Mouse (Mus musculus) ES-E14 (cell line): ENCODE data around the gene Gm45208.

Experiments
- CHD2 ChIP-seq: IDR thresholded peaks from 2 replicates; pipeline ENCODE4 v1.6.1; 2014; ENCODE audit warnings: mild to moderate bottlenecking, low read depth, low read length, inconsistent platforms
- ZC3H11A ChIP-seq: IDR thresholded peaks from 2 replicates; pipeline ENCODE4 v1.6.1; 2012; ENCODE audit warnings: low read depth, mild to moderate bottlenecking, inconsistent platforms, low read length, borderline replicate concordance
- ZNF384 ChIP-seq: IDR thresholded peaks from 2 replicates; pipeline ENCODE4 v1.6.1; 2012; ENCODE audit warnings: low read depth, low read length, inconsistent platforms

DNA sequence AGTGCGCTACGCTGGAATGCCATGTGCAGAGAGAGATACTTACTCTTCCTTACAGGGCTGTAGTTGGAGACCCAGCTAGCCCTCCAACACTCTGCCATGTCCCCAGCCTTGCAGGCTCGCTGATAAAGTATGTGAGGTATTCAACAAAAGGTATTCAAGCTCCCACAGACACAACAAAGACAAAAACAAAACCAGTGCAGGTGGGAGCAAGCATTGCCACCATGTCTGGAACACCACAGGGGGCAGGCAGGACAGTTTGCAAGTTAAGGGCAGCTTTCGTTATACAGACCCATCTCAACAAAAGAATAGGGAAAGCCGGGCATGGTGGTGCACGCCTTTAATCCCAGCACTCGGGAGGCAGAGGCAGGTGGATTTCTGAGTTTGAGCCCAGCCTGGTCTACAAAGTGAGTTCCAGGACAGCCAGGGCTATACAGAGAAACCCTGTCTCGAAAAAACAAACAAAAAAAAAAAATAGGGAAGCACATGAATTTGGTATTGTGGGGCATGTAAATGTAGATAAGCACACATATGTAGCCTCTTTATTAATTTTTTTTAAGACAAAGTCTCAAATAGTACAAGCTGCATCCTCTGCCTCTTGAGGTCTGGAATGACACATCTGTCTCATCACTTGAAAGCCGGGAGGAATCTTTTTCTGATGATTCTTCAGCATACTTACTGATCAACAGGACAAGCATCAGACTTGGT lies 53.6 kb downstream of the Gm45208 start:
- TF ChIP-seq ZNF384, result no peak
- no peak for TF ChIP-seq ZC3H11A
- TF ChIP-seq CHD2, result no peak
